In the genomic region with DNA sequence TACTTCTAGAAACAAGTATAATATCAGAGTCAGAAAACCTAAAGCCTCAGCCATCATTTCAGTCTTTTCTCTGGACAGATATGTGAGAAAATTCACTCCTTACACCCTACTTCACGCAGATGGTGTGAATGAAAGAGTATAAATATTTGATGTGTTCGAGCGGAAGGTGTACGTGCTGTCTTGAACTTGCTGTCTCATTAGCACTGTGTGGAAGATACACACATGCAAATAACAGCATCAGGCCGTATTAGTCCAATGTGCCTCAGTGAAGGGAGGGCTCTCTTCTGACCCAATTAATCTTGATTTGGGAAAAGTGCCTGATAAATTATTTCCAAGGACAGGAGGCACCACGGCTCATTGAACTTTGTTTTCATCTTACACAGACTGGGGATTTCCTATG, we compare ENCODE assay signal across 27 mouse cellular contexts.
"Had no signal": no experiment of that assay in that cellular context is flagged by ENCODE, and none has a peak within 500 bp of the region (broad histone marks: within the 10 kb centered on the region; RNA-seq: fewer than 3 reads in every experiment).

No protein-coding gene starts in this region.

- H3K4me2 ChIP-seq: heart, embryonic 11.5 days; heart, embryonic 13.5 days; heart, embryonic 15.5 days; hindbrain, embryonic 12.5 days; hindbrain, embryonic 14.5 days; limb, embryonic 12.5 days; liver, embryonic 11.5 days; liver, embryonic 13.5 days; liver, embryonic 15.5 days had no signal

- ATAC-seq: hindbrain, embryonic 16.5 days; intestine, embryonic 16.5 days; liver, postnatal 0 days had no signal

- H3K4me1 ChIP-seq: heart, embryonic 13.5 days; heart, embryonic 15.5 days; hindbrain, embryonic 12.5 days; limb, embryonic 10.5 days; limb, embryonic 12.5 days; liver, embryonic 13.5 days; liver, embryonic 15.5 days had no signal

- H3K36me3 ChIP-seq: heart, embryonic 13.5 days; heart, embryonic 15.5 days; hindbrain, embryonic 12.5 days; limb, embryonic 10.5 days; limb, embryonic 12.5 days; liver, embryonic 13.5 days; liver, embryonic 15.5 days had no signal

- H3K9ac ChIP-seq: heart, embryonic 13.5 days; heart, embryonic 15.5 days; hindbrain, embryonic 12.5 days; hindbrain, embryonic 14.5 days; limb, embryonic 12.5 days; liver, embryonic 13.5 days; liver, embryonic 15.5 days; liver, postnatal 0 days had no signal

- H3K27me3 ChIP-seq: heart, embryonic 13.5 days; heart, embryonic 15.5 days; hindbrain, embryonic 12.5 days; limb, embryonic 12.5 days; liver, embryonic 13.5 days; liver, embryonic 15.5 days had no signal

- H3K4me3 ChIP-seq: heart, adult 2 months; heart, embryonic 13.5 days; heart, embryonic 15.5 days; hindbrain, embryonic 12.5 days; left cerebral cortex, adult 2 months; limb, embryonic 10.5 days; limb, embryonic 12.5 days; liver, embryonic 13.5 days; liver, embryonic 15.5 days had no signal

- DNase-seq: gastrocnemius, postnatal 14 days; gastrocnemius, postnatal 36 days; heart, adult 11 months; heart, adult 2 months; heart, postnatal 14 days; heart, postnatal 36 days; kidney, adult 18-20 months; kidney, adult 8-10 months; kidney, postnatal 14 days; kidney, postnatal 36 days; layer of hippocampus, adult 9-11 months; liver; liver, embryonic 13.5 days; liver, postnatal 0 days had no signal

- H3K9me3 ChIP-seq: heart, embryonic 13.5 days; heart, embryonic 15.5 days; hindbrain, embryonic 12.5 days; limb, embryonic 10.5 days; limb, embryonic 12.5 days; liver, embryonic 13.5 days; liver, embryonic 15.5 days had no signal

- H3K27ac ChIP-seq: heart, adult 2 months; heart, embryonic 13.5 days; heart, embryonic 15.5 days; hindbrain, embryonic 12.5 days; hindbrain, embryonic 14.5 days; kidney, postnatal 0 days; left cerebral cortex, adult 2 months; limb, embryonic 10.5 days; limb, embryonic 12.5 days; liver, embryonic 13.5 days; liver, embryonic 15.5 days had no signal
